Mouse (Mus musculus) bone marrow macrophage, adult 2 months (primary cell): ENCODE measurements around the gene Acox1. TPM values are rescaled to one million over a fixed set of nuclear protein-coding genes. Genes with fewer than 3 reads are reported as not detected.

ENCODE experiments used
- H3K27ac ChIP-seq: 2 replicates; pipeline ENCODE4 v1.5.1; 2012; ENCODE audit warnings: low read depth, low read length; ENCODE audit not compliant: insufficient read depth
- H3K4me1 ChIP-seq: 2 replicates; pipeline ENCODE4 v1.6.1; 2012; ENCODE audit warnings: low read length; ENCODE audit not compliant: control insufficient read depth, insufficient read depth
- H3K4me3 ChIP-seq: 2 replicates; pipeline ENCODE4 v1.5.1; 2012; ENCODE audit warnings: mild to moderate bottlenecking, low read length, moderate library complexity; ENCODE audit not compliant: insufficient read depth
- CTCF ChIP-seq: IDR thresholded peaks from 2 replicates; pipeline ENCODE4 v1.5.1; 2012; ENCODE audit warnings: low read depth, mild to moderate bottlenecking, low read length, moderate library complexity
- POLR2A ChIP-seq: IDR thresholded peaks from 2 replicates; pipeline ENCODE4 v1.6.1; 2012; ENCODE audit warnings: mild to moderate bottlenecking, low read depth, low read length, borderline replicate concordance
- polyA plus RNA-seq: library from polyadenylated mRNA; stranded (reverse); fragments of >200 nt; gene quantifications from 2 replicates; pipeline ENCODE4 v1.2.4, GENCODE M21; 2012; ENCODE audit not compliant: missing spikeins, insufficient read depth, insufficient read length

Gene Acox1
- polyA plus RNA-seq = 47.0 and 47.6 TPM in 2 replicates

GRCm38 (mm10) chr11:116198639-116199531 is at the start of gene Acox1, which contains the start of gene Ten1:
Acox1 (minus strand) TSS chr11:116199045.
Ten1 (plus strand) TSS chr11:116198855.
- peaks cover 23% of the 10 kb centered on the region for H3K4me1 ChIP-seq

DNA sequence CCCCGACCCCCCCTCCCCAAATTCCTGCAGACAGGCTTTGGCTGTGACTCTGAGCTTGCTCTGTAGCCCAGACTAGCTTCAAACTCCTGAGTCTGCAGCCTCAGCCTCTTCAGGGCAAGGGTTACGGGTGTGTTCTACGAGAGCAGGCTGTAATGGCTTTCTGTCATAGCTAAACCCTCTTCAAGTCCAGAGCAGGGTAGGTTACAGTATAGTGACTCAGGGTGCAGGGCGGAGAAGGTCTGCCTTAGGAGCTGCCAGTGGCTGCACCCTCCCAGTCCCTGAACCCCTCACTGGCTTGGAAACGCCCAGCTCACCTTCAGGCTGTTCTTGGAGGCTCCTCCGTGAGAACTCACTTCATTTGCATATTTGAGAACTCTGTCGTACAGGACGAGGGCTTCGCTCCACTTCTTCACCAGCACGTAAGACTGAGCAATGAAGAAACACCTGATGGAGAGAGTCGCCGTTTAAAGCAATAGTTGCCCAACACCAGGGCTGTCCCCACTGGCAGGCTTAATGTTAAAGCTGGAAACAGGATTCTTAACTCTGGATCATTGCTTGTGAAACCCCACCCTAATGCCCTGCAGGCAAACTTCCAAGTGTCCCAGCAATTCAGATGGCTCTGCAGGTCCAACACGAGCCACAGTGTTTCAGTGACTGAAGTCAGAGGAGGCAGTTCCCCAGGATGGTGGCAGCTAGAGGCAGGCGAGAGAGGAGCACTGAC is 48.8 kb upstream of the Acox1 start:
- TF ChIP-seq POLR2A = no peak
- TF ChIP-seq CTCF = no peak
- Histone ChIP-seq H3K27ac (no peak overlapping the region), H3K4me1 (no peaks in the 10 kb centered on the region), H3K4me3 (no peak overlapping the region)

More at GRCm38 (mm10) chr11:116198639-116199531, at the start of gene Acox1, which contains the start of gene Ten1:
- Histone ChIP-seq H3K27ac (peak within 1 kb of the TSS; percentile 99), H3K4me3 (peak within 1 kb of the TSS; percentile 70)
- TF ChIP-seq POLR2A (peak; percentile 82; the same call in 1 of the 2 replicates), CTCF (no peak)

- TF ChIP-seq POLR2A (no peak), CTCF (no peak)
- no peaks in the 10 kb centered on the region for H3K4me1 ChIP-seq
Measured at GRCm38 (mm10) chr11:116245616-116246015, 46.8 kb upstream of the Acox1 start.

GRCm38 (mm10) chr11:116244580-116244979 is 45.7 kb upstream of the Acox1 start:
- no peak overlapping the region for H3K27ac ChIP-seq
- H3K4me3 ChIP-seq = no peak overlapping the region
- no peak for TF ChIP-seq POLR2A
- TF ChIP-seq CTCF = no peak
- H3K4me1 ChIP-seq = no peaks in the 10 kb centered on the region

More at GRCm38 (mm10) chr11:116245616-116246015, 46.8 kb upstream of the Acox1 start:
- Histone ChIP-seq H3K4me3 (no peak overlapping the region), H3K27ac (no peak overlapping the region)

- TF ChIP-seq POLR2A (no peak), CTCF (no peak)
- H3K27ac ChIP-seq = no peak overlapping the region
- H3K4me3 ChIP-seq = no peak overlapping the region
- H3K4me1 ChIP-seq = no peaks in the 10 kb centered on the region
Measured at GRCm38 (mm10) chr11:116241744-116242235, 42.9 kb upstream of the Acox1 start.

DNA sequence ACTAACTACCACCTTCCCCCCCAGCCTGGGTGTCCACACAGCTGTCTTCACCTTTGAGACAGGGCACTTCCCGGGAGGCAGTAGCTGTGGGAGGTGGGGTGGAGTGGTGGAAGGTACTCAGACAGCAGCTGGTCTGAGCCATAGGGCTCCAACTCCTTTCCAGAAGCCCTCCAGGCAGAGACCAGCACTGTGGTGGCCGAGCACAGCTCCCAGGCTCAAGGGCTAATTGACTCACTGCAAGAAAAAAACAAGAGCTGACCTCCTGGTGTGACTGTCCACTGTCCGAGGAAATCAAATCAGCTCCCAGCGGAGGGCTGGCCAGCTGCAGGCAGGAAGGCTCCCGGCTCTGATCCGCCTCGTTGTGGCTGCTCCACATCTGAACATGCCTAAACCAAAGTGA is 41.0 kb upstream of the Acox1 start:
- H3K4me1 ChIP-seq = no peaks in the 10 kb centered on the region
- TF ChIP-seq POLR2A (no peak), CTCF (no peak)
- no peak overlapping the region for H3K4me3 ChIP-seq
- no peak overlapping the region for H3K27ac ChIP-seq

DNA sequence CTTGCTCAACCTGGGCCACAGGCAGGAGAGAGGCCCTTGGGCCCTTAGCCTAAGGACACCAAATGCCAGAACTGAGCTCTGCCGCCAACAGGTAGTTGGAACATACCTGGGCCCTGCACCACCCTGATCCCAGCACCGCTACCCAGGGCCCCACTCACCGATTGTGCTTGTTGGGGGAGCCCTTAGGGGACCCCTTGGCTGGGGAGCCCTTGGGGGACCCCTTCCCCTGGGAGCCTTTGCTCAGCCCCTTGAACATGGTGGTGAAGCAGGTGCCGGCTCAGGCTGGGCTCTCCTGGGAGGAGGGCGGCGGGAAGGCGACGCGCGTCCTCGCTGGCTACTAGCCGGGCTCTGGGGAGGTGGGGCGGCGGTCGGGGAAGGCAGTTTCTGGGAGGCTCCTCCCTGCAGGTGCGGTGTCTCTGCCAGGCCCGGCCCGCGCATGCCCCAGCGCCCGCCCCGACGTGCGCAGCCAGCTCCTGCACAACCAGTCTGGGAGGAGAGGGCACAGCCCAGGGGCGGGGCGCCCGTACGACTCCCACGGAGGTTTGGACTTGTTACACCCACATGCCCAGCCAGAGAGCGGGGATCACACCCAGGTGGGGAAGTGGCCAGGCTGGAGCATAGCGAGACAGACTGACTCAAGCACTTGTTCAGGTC is 39.0 kb upstream of the Acox1 start, which contains the start of gene Evpl:
Gene Evpl, minus strand, starts transcription at position 336 of the 654 bp plus-strand sequence.
- H3K27ac ChIP-seq = no peak within 1 kb of the TSS
- TF ChIP-seq POLR2A (no peak), CTCF (no peak)
- H3K4me3 ChIP-seq = no peak within 1 kb of the TSS
- H3K4me1 ChIP-seq = no peaks in the 10 kb centered on the region

- H3K4me1 ChIP-seq = no peaks in the 10 kb centered on the region
- H3K27ac ChIP-seq = no peak overlapping the region
- H3K4me3 ChIP-seq = no peak overlapping the region
- no peak for TF ChIP-seq POLR2A
- TF ChIP-seq CTCF = no peak
Measured at GRCm38 (mm10) chr11:116234901-116235300, 36.1 kb upstream of the Acox1 start.

GRCm38 (mm10) chr11:116232427-116232826 is 33.6 kb upstream of the Acox1 start:
- H3K4me3 ChIP-seq = no peak overlapping the region
- no peak overlapping the region for H3K27ac ChIP-seq
- TF ChIP-seq POLR2A (no peak), CTCF (no peak)
- H3K4me1 ChIP-seq = no peaks in the 10 kb centered on the region
